Mouse (Mus musculus) bone marrow macrophage, adult 2 months (primary cell): ENCODE measurements around the gene Clptm1. TPM values are rescaled to one million over a fixed set of nuclear protein-coding genes. Genes with fewer than 3 reads are reported as not detected.
"Not testable (repeated sequence)": the region's sequence is repeated elsewhere in the genome, so short reads cannot be mapped to it uniquely, and the experiment has no call there.

Experiments used
- H3K27ac ChIP-seq: 2 replicates; pipeline ENCODE4 v1.5.1; 2012; ENCODE audit warnings: low read depth, low read length; ENCODE audit not compliant: insufficient read depth
- H3K4me1 ChIP-seq: 2 replicates; pipeline ENCODE4 v1.6.1; 2012; ENCODE audit warnings: low read length; ENCODE audit not compliant: control insufficient read depth, insufficient read depth
- H3K4me3 ChIP-seq: 2 replicates; pipeline ENCODE4 v1.5.1; 2012; ENCODE audit warnings: mild to moderate bottlenecking, low read length, moderate library complexity; ENCODE audit not compliant: insufficient read depth
- CTCF ChIP-seq: IDR thresholded peaks from 2 replicates; pipeline ENCODE4 v1.5.1; 2012; ENCODE audit warnings: low read depth, mild to moderate bottlenecking, low read length, moderate library complexity
- POLR2A ChIP-seq: IDR thresholded peaks from 2 replicates; pipeline ENCODE4 v1.6.1; 2012; ENCODE audit warnings: mild to moderate bottlenecking, low read depth, low read length, borderline replicate concordance
- polyA plus RNA-seq: library from polyadenylated mRNA; stranded (reverse); fragments of >200 nt; gene quantifications from 2 replicates; pipeline ENCODE4 v1.2.4, GENCODE M21; 2012; ENCODE audit not compliant: missing spikeins, insufficient read depth, insufficient read length

Clptm1 gene
- polyA plus RNA-seq, 1 experiment: 95.3 TPM

GRCm38 (mm10) chr7:19693421-19693820 is 28.6 kb upstream of the Clptm1 start:
- TF ChIP-seq CTCF: no peak
- TF ChIP-seq POLR2A: no peak
- Histone ChIP-seq H3K4me3 (no peak overlapping the region), H3K27ac (peak overlapping the region; percentile 98), H3K4me1 (peaks cover 37% of the 10 kb centered on the region)

GRCm38 (mm10) chr7:19691873-19692865 is 27.3 kb upstream of the Clptm1 start, which contains the start of gene Apoc1:
Apoc1 (minus strand) TSS chr7:19692660.
- no peak within 1 kb of the TSS for H3K4me3 ChIP-seq
- TF ChIP-seq CTCF (no peak), POLR2A (no peak)
- H3K27ac ChIP-seq: peak within 1 kb of the TSS; percentile 98
- H3K4me1 ChIP-seq: peaks cover 37% of the 10 kb centered on the region

- no peak for TF ChIP-seq CTCF
- no peak for TF ChIP-seq POLR2A
- Histone ChIP-seq H3K27ac (no peak overlapping the region), H3K4me1 (peaks cover 42% of the 10 kb centered on the region), H3K4me3 (no peak overlapping the region)
These were observed 26.6 kb upstream of the Clptm1 start for GRCm38 (mm10) chr7:19691434-19691833.

GRCm38 (mm10) chr7:19690845-19691244 is 26.0 kb upstream of the Clptm1 start:
- TF ChIP-seq POLR2A (no peak), CTCF (no peak)
- Histone ChIP-seq H3K4me1 (peaks cover 38% of the 10 kb centered on the region), H3K4me3 (no peak overlapping the region), H3K27ac (no peak overlapping the region)

- Histone ChIP-seq H3K4me3 (no peak overlapping the region), H3K27ac (no peak overlapping the region), H3K4me1 (peaks cover 34% of the 10 kb centered on the region)
- TF ChIP-seq POLR2A (no peak), CTCF (no peak)
These were observed 23.8 kb upstream of the Clptm1 start for GRCm38 (mm10) chr7:19688611-19689010.

GRCm38 (mm10) chr7:19688101-19688500 is 23.3 kb upstream of the Clptm1 start:
- Histone ChIP-seq H3K4me1 (peaks cover 35% of the 10 kb centered on the region), H3K27ac (no peak overlapping the region), H3K4me3 (no peak overlapping the region)
- TF ChIP-seq POLR2A (no peak), CTCF (no peak)

GRCm38 (mm10) chr7:19686927-19687583 is 22.2 kb upstream of the Clptm1 start:
- H3K4me1 ChIP-seq: peaks cover 31% of the 10 kb centered on the region
- H3K4me3 ChIP-seq, H3K27ac ChIP-seq: not testable (repeated sequence)

GRCm38 (mm10) chr7:19686521-19686920 is 21.7 kb upstream of the Clptm1 start:
- TF ChIP-seq POLR2A: no peak
- no peak overlapping the region for H3K27ac ChIP-seq

GRCm38 (mm10) chr7:19685374-19685773 is 20.5 kb upstream of the Clptm1 start:
- Histone ChIP-seq H3K4me3 (no peak overlapping the region), H3K4me1 (peaks cover 34% of the 10 kb centered on the region), H3K27ac (no peak overlapping the region)
- no peak for TF ChIP-seq POLR2A
- no peak for TF ChIP-seq CTCF

More at GRCm38 (mm10) chr7:19686521-19686920, 21.7 kb upstream of the Clptm1 start:
- Histone ChIP-seq H3K4me1 (peaks cover 31% of the 10 kb centered on the region), H3K4me3 (no peak overlapping the region)

GRCm38 (mm10) chr7:19683771-19684201 is 19.0 kb upstream of the Clptm1 start:
- Histone ChIP-seq H3K4me1 (peaks cover 34% of the 10 kb centered on the region), H3K27ac (peak overlapping the region; percentile 91), H3K4me3 (no peak overlapping the region)
- no peak for TF ChIP-seq POLR2A
- no peak for TF ChIP-seq CTCF
